Mouse (Mus musculus) lung, embryonic 16.5 days (tissue): ENCODE measurements around the gene Htra3. TPM values are rescaled to one million over a fixed set of nuclear protein-coding genes. Genes with fewer than 3 reads are reported as not detected.

Experiments used
- ATAC-seq: fragments of 200-750 bp; cut with Nextera tagmentation; 2 replicates; pipeline ENCODE4 v1.8.0; 2017; ENCODE audit warnings: low read depth, mild to moderate bottlenecking, moderate library complexity
- H3K27ac ChIP-seq: fragments of 300-500 bp; sonication (generic); 2 replicates; pipeline ENCODE4 v1.5.1; 2014; ENCODE audit warnings: mild to moderate bottlenecking, control low read depth, low read length
- H3K27me3 ChIP-seq: fragments of 300-500 bp; sonication (generic); 2 replicates; pipeline ENCODE4 v1.6.1; 2014; ENCODE audit warnings: low read depth, low read length, mixed read lengths; ENCODE audit not compliant: control insufficient read depth, insufficient read depth
- H3K36me3 ChIP-seq: fragments of 300-500 bp; sonication (generic); 2 replicates; pipeline ENCODE4 v1.6.1; 2014; ENCODE audit warnings: low read length; ENCODE audit not compliant: control insufficient read depth, insufficient read depth
- H3K4me1 ChIP-seq: fragments of 300-500 bp; sonication (generic); replicated peaks from 2 replicates; pipeline ENCODE4 v1.6.1; 2014; ENCODE audit warnings: low read length, mixed read lengths; ENCODE audit not compliant: control insufficient read depth, insufficient read depth
- H3K4me2 ChIP-seq: fragments of 300-500 bp; sonication (generic); 2 replicates; pipeline ENCODE4 v1.6.1; 2014; ENCODE audit warnings: low read depth, low read length, control low read depth
- H3K4me3 ChIP-seq: fragments of 300-500 bp; sonication (generic); 2 replicates; pipeline ENCODE4 v1.5.1; 2014; ENCODE audit warnings: mild to moderate bottlenecking, low read length, control low read depth
- H3K9ac ChIP-seq: fragments of 300-500 bp; sonication (generic); 2 replicates; pipeline ENCODE4 v1.6.1; 2014; ENCODE audit warnings: low read length, control low read depth
- H3K9me3 ChIP-seq: fragments of 300-500 bp; sonication (generic); 2 replicates; pipeline ENCODE4 v1.6.1; 2016; ENCODE audit warnings: low read length; ENCODE audit not compliant: control insufficient read depth
- WGBS: fragments of 180-500 bp; shearing (Covaris S2); extraction: QIAGEN DNeasy Blood & Tissue Kit; methylation state at CpG from one replicate; pipeline ENCODE4 v1.1.7; 2014; 5-methylcytosine and 5-hydroxymethylcytosine counted together
- polyA plus RNA-seq: library from polyadenylated mRNA; unstranded; fragments of >200 nt; fragmentation: Nextera tagmentation; extraction: Ambion mirVana; gene quantifications from 2 replicates; pipeline ENCODE4 v1.2.1, GENCODE M21; 2015

Htra3 gene
- polyA plus RNA-seq, 1 experiment from 2014 or later: 36.9 TPM

GRCm38 (mm10) chr5:35605355-35605754, 74.2 kb downstream of the Htra3 start:
- Histone ChIP-seq H3K4me3 (no peak overlapping the region), H3K27ac (no peak overlapping the region), H3K9me3 (no peaks in the 10 kb centered on the region), H3K4me2 (no peak overlapping the region), H3K4me1 (peaks cover 15% of the 10 kb centered on the region), H3K27me3 (no peaks in the 10 kb centered on the region), H3K36me3 (peaks cover 11% of the 10 kb centered on the region), H3K9ac (no peak overlapping the region)
- no peak for ATAC-seq
- WGBS: 72% methylated on average over 7 of the region's 7 CpGs

Other genes with a start within 250 kb of the Htra3 start
- 8.1 and 9.0 TPM in 2 replicates for gene Cpz, start 154.1 kb downstream of the Htra3 start, polyA plus RNA-seq
- 9.1 and 10.6 TPM in 2 replicates for gene Trmt44, start 104.7 kb downstream of the Htra3 start, polyA plus RNA-seq
- gene Acox3, start 96.7 kb downstream of the Htra3 start, polyA plus RNA-seq: 13.9 and 14.3 TPM in 2 replicates
- 15.3 and 16.8 TPM in 2 replicates for gene Sh3tc1, start 60.2 kb upstream of the Htra3 start, polyA plus RNA-seq
- 0.77 and 1.5 TPM in 2 replicates for gene Ablim2, start 78.1 kb upstream of the Htra3 start, polyA plus RNA-seq
- 19.4 and 20.8 TPM in 2 replicates for gene Afap1, start 213.5 kb upstream of the Htra3 start, polyA plus RNA-seq